Mouse (Mus musculus): ENCODE measurements at regions not wholly inside any gene's neighbourhood (a gene's known extent, or its start where the extent isn't known, plus 50 kb on each side); places are given as distances from the start of the nearest gene placed in this dataset.

DNA sequence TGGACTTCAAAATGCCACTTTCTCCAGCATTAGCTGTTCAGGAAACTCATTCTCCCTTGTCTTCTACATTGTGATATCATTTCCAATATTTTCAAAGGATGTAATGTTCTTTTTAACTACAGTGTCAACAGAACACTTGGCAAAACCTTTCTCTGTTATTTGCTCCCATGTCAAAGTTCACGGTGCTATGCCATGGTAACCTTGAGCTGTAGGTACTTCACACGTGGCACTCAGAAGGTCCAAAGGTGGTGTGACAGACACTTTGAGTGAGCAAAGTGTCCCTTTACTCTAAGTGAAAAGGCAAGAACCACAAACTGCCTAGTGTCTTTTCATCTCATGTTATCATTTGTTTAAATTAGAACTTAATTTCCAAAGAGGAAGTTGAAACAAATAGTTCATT, 53.3 kb upstream of the Tram2 start:
- CTCF ChIA-PET, result no interaction called here

DNA sequence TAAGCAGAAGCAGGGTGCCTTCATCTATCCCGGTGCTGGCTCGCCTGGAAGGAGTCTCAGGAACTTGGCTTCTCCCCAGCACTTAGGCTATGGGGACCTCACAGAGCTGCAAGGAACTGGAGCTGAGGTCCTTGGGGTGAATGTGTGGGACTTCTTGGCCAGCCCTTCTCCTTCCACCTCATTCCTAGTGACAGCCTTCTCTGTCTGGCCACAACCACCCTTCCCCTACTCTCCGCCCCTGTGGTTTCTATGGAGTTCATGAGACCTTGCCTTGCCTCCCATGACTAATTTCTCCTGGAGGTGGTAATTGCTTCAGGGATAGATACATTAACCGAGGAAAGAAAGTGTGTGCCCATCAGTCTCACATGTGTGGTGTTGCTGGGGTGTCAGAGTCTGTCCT, 67.9 kb upstream of the Tram2 start:
- CTCF ChIA-PET, result no interaction called here

DNA sequence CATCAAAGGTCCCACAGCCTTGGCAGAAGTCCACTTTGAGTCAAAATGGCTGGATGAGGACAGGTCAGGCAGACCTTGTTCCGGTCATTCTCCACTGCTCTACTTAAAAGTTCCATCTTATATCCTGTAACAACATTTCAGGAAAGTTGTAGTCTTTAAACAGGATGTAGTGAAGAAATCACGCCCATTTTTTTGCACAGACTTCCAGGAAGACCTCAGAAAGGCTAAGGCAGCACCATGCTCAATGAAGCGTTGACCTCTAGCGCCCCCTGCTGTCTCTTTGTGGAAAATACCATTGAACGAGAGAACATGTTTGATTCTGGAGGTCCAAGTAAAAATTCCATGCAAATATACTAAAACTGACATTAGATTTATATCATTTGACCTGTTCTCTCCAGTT, 56.6 kb upstream of the Tmem14a start:
- CTCF ChIA-PET, result no interaction called here

DNA sequence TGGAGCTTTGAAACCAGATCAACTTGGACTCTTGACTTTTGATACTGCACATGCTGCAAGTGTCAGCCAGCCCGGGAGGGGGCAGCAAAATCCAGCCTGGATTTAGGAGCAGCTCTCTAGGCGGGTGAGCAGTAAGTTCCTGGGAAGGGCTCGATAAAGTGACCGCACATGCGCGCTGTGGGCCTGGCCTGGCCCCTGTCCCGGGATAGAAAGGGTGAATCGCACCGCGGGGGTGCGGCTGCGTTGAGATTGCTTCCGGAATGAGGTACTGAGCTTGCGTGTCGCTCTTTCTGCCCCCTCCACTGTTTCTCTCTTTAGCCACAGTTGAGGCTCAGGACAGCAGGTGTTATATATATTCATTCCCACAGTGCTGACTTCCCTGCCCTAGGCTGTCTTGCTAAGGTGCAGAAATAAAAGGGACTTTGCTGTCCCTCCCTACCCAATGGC, 52.1 kb upstream of the Tmem14a start:
- CTCF ChIA-PET, result interaction anchor here (0.6 kb wide), 1 partner anchor 268 kb away, joined by 4 read pairs; no protein-coding TSS in a partner anchor

DNA sequence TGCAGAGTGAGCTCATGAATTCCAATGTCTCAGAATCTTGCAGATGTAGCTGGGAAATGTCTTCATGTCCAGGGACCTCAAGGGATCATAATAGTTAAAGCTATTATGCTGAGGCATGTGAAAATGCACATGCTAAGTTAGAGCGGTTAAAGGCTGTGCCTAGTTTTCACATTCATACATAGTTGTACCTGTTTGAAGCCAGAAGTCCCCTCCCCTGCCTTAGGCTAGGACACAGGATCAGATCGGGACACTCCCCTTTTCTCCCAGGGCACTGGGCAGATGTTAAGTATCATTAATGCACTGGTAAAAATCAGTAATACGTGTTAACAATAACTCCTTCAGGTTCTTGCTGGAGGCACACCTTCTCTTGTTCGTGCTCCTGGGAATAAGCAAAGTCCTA, 51.6 kb upstream of the Tmem14a start:
- CTCF ChIA-PET, result interaction anchor here (0.6 kb wide), 1 partner anchor 267 kb away, joined by 4 read pairs; no protein-coding TSS in a partner anchor
